Mouse (Mus musculus) hindbrain, postnatal 0 days (tissue): ENCODE measurements at regions not wholly inside any gene's neighbourhood (a gene's known extent, or its start where the extent isn't known, plus 50 kb on each side); places are given as distances from the start of the nearest gene placed in this dataset.
A peak's percentile ranks its signal among the peaks of the same experiment; 100 is the strongest.

Experiments
- ATAC-seq: fragments of 200-750 bp; cut with Nextera tagmentation; 2 replicates; pipeline ENCODE4 v1.8.0; 2017; ENCODE audit warnings: mild to moderate bottlenecking, moderate TSS enrichment, moderate library complexity
- DNase-seq: peaks from one replicate; pipeline ENCODE4 v3.0.0-alpha.2; 2015; ENCODE audit warnings: low spot score
- H3K27ac ChIP-seq: fragments of 300-500 bp; sonication (generic); 2 replicates; pipeline ENCODE4 v1.5.1; 2014; ENCODE audit warnings: mild to moderate bottlenecking
- H3K27me3 ChIP-seq: fragments of 300-500 bp; sonication (generic); 2 replicates; pipeline ENCODE4 v1.6.1; 2014; ENCODE audit warnings: low read length, mixed read lengths; ENCODE audit not compliant: insufficient read depth
- H3K36me3 ChIP-seq: fragments of 300-500 bp; sonication (generic); 2 replicates; pipeline ENCODE4 v1.6.1; 2014; ENCODE audit warnings: low read length, mixed read lengths; ENCODE audit not compliant: insufficient read depth
- H3K4me1 ChIP-seq: fragments of 300-500 bp; sonication (generic); 2 replicates; pipeline ENCODE4 v1.6.1; 2014; ENCODE audit warnings: antibody characterized with exemption, low read length, mixed read lengths; ENCODE audit not compliant: insufficient read depth
- H3K4me2 ChIP-seq: fragments of 300-500 bp; sonication (generic); 2 replicates; pipeline ENCODE4 v1.6.1; 2014; ENCODE audit warnings: low read depth, mild to moderate bottlenecking, low read length, moderate library complexity, mixed read lengths
- H3K4me3 ChIP-seq: fragments of 300-500 bp; sonication (generic); 2 replicates; pipeline ENCODE4 v1.5.1; 2014; ENCODE audit warnings: low read length
- H3K9ac ChIP-seq: fragments of 300-500 bp; sonication (generic); replicated peaks from 2 replicates; pipeline ENCODE4 v1.6.1; 2014; ENCODE audit warnings: mild to moderate bottlenecking, low read length, moderate library complexity, mixed read lengths
- H3K9me3 ChIP-seq: fragments of 300-500 bp; sonication (generic); 2 replicates; pipeline ENCODE4 v1.6.1; 2016; ENCODE audit warnings: low read length, mixed read lengths
- CTCF ChIP-seq: IDR thresholded peaks from 2 replicates; pipeline ENCODE4 v1.5.1; 2016; ENCODE audit warnings: antibody characterized with exemption, control low read depth, low read depth
- WGBS: fragments of 180-500 bp; shearing (Covaris S2); extraction: QIAGEN DNeasy Blood & Tissue Kit; methylation state at CpG from one replicate; pipeline ENCODE4 v1.1.7; 2014; 5-methylcytosine and 5-hydroxymethylcytosine counted together

- no peaks in the 10 kb centered on the region for H3K27me3 ChIP-seq
- H3K4me3 ChIP-seq: no peak overlapping the region
- 0 out of 2 replicates have a peak overlapping the region, but pooled peaks have one; percentile 20 for H3K27ac ChIP-seq
- H3K4me2 ChIP-seq: no peak overlapping the region
- H3K9me3 ChIP-seq: no peaks in the 10 kb centered on the region
- no peaks in the 10 kb centered on the region for H3K36me3 ChIP-seq
- no peak overlapping the region for H3K9ac ChIP-seq
- WGBS: 45% methylated on average over 9 of the region's 9 CpGs
- ATAC-seq (peak; percentile 91), DNase-seq (peak; percentile 86)
- H3K4me1 ChIP-seq: no peaks in the 10 kb centered on the region
- TF ChIP-seq CTCF: no peak
Observed at GRCm38 (mm10) chr10:7268386-7269033, 56.5 kb upstream of the Cnksr3 start.

GRCm38 (mm10) chr10:7267903-7268302 lies 55.9 kb upstream of the Cnksr3 start:
- ATAC-seq: peak; percentile 70
- DNase-seq: peak; percentile 51
- 78% methylated on average over 4 of the region's 4 CpGs for WGBS
- no peak overlapping the region for H3K9ac ChIP-seq
- no peaks in the 10 kb centered on the region for H3K4me1 ChIP-seq
- H3K9me3 ChIP-seq: no peaks in the 10 kb centered on the region
- H3K4me2 ChIP-seq: no peak overlapping the region
- H3K4me3 ChIP-seq: no peak overlapping the region
- TF ChIP-seq CTCF: no peak
- no peaks in the 10 kb centered on the region for H3K27me3 ChIP-seq
- no peaks in the 10 kb centered on the region for H3K36me3 ChIP-seq
- peak overlapping the region; percentile 20; the same call in 1 of the 2 replicates for H3K27ac ChIP-seq

GRCm38 (mm10) chr10:7267106-7267505 lies 55.1 kb upstream of the Cnksr3 start:
- 66% methylated on average over 4 of the region's 4 CpGs for WGBS
- no peak for DNase-seq
- no peak overlapping the region for H3K27ac ChIP-seq
- no peak for TF ChIP-seq CTCF
- no peaks in the 10 kb centered on the region for H3K4me1 ChIP-seq
- ATAC-seq: no peak
- H3K36me3 ChIP-seq: no peaks in the 10 kb centered on the region
- H3K9me3 ChIP-seq: no peaks in the 10 kb centered on the region
- no peaks in the 10 kb centered on the region for H3K27me3 ChIP-seq
- H3K9ac ChIP-seq: no peak overlapping the region
- H3K4me3 ChIP-seq: no peak overlapping the region
- no peak overlapping the region for H3K4me2 ChIP-seq

GRCm38 (mm10) chr10:7265412-7265811 lies 53.4 kb upstream of the Cnksr3 start:
- ATAC-seq (no peak), DNase-seq (no peak)
- TF ChIP-seq CTCF: no peak
- Histone ChIP-seq H3K27ac (no peak overlapping the region), H3K36me3 (no peaks in the 10 kb centered on the region), H3K4me2 (no peak overlapping the region), H3K4me1 (no peaks in the 10 kb centered on the region), H3K4me3 (no peak overlapping the region), H3K9me3 (no peaks in the 10 kb centered on the region), H3K27me3 (no peaks in the 10 kb centered on the region), H3K9ac (no peak overlapping the region)
- WGBS: 34% methylated on average over 9 of the region's 9 CpGs

- H3K27ac ChIP-seq: no peak overlapping the region
- H3K4me2 ChIP-seq: no peak overlapping the region
- H3K27me3 ChIP-seq: no peaks in the 10 kb centered on the region
- ATAC-seq: no peak
- no peak for DNase-seq
- H3K4me1 ChIP-seq: no peaks in the 10 kb centered on the region
- no peak overlapping the region for H3K4me3 ChIP-seq
- WGBS: 72% methylated on average over 4 of the region's 4 CpGs
- no peaks in the 10 kb centered on the region for H3K9me3 ChIP-seq
- H3K36me3 ChIP-seq: no peaks in the 10 kb centered on the region
- no peak overlapping the region for H3K9ac ChIP-seq
- no peak for TF ChIP-seq CTCF
Observed at GRCm38 (mm10) chr10:7264721-7265120, 52.7 kb upstream of the Cnksr3 start.
